Mouse (Mus musculus): ENCODE results near the gene 1110008P14Rik. TPM values are rescaled to one million over a fixed set of nuclear protein-coding genes. Genes with fewer than 3 reads are reported as not detected.

1110008P14Rik gene
- polyA plus RNA-seq, 1 experiment: 104 TPM

DNA sequence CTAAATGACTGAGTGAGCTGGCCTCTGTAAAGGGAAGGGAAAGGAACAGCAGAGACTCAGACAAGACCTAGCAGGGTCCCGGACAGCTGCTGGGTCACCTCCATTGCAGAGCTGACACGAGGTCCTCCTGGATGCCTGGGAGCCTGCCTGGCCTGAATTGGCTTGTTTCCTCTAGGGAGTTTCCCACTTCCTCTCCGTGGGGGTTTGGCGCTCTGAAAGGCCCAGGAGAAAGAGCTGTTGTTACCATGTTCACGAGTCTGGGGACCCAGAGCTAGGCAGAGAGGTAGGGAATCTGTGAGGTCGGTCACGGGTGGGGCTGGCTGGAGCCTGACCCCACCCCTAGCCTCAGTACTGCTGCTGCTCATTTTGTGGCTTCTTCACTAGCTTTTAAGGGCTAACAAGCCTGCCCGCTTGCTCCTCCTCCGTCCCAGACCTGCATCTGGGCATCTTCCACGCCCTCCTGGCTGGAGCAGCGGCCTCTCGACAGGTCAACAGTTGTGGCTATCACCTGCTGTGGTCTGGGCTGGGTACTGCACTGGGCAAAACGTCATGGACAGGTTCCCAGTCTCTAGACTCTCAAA, 31.2 kb downstream of the 1110008P14Rik start:
- H3K4me3 ChIP-seq (ENCODE audit: insufficient read depth, poor library complexity, severe bottlenecking): no peak overlapping the region
- TF ChIP-seq CTCF (IDR thresholded peaks at IDR 0.05; ENCODE audit: control insufficient read depth, insufficient read depth, insufficient read length) (no peak), CEBPB (IDR thresholded peaks at IDR 0.05; ENCODE audit: low read depth) (no peak), MYOG (IDR thresholded peaks at IDR 0.05; ENCODE audit: control insufficient read depth, extremely low read depth, insufficient read length) (no peak)
- no peaks in the 10 kb centered on the region for H3K27me3 ChIP-seq (ENCODE audit: control insufficient read depth, insufficient read depth, insufficient read length)
- no peak overlapping the region for H3ac ChIP-seq (ENCODE audit: control insufficient read depth, insufficient read length, low read depth)
- H3K79me2 ChIP-seq (ENCODE audit: control insufficient read depth, insufficient read depth): peaks cover 8% of the 10 kb centered on the region
- no peaks in the 10 kb centered on the region for H3K36me3 ChIP-seq (ENCODE audit: control insufficient read depth, insufficient read depth)
- H3K79me3 ChIP-seq (ENCODE audit: low read depth): no peaks in the 10 kb centered on the region

DNA sequence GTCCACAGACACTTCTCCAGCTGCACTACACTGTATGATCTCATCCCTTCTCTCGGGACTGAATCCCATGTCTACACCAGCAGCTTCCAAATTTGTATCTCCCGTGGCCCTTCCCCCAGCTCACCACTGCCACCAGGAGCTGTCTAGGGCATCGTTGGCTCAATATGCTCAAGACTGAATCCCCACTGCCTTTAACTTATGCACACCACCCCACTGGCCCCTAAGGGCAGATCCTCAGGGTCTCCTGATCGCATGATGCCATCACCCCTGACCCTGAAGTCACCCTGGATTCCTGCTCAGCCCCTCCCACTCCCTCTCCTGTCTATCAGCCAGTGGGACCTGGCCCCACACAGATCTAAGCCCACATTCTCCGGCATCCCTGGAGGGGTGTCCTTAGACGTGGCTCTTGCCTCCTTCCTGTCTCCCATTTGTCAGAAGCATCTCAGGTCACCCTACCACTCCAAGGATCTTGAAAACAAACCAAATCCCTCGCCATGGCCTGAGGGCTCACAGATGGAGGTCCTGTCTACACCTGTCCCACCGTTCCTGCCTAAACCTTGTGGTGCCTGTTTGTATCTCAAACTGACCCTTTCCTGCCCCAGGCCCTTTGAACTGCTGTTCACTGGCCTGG, 32.0 kb downstream of the 1110008P14Rik start:
- Histone ChIP-seq H3K79me3 (ENCODE audit: low read depth) (no peaks in the 10 kb centered on the region), H3K36me3 (ENCODE audit: control insufficient read depth, insufficient read depth) (no peaks in the 10 kb centered on the region), H3ac (ENCODE audit: control insufficient read depth, insufficient read length, low read depth) (no peak overlapping the region), H3K27me3 (ENCODE audit: control insufficient read depth, insufficient read depth, insufficient read length) (no peaks in the 10 kb centered on the region), H3K4me3 (ENCODE audit: insufficient read depth, poor library complexity, severe bottlenecking) (no peak overlapping the region), H3K79me2 (ENCODE audit: control insufficient read depth, insufficient read depth) (peaks cover 8% of the 10 kb centered on the region)
- no peak for TF ChIP-seq FOSL1 (IDR thresholded peaks at IDR 0.05; ENCODE audit: insufficient read depth, low read length, poor library complexity, severe bottlenecking)

DNA sequence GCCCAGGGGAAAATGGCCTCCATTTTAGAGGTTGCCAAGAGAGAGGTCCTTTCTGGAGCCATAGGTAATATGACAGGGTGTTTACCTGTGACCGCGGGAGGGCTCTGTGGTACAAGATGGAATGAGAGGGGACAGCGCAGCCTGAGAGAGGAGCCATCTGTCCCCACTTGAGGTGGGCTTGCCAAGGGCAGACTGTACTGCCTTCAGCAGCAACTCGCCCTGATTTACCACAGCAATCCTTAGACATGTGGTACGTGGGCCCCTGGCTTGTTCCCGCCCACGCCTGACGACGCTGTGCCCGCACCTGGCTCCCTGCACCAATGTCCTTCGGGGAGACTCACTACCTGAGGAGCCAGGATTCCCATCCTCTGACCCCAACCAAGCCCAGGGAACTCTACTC, 33.4 kb downstream of the 1110008P14Rik start:
- no peak for TF ChIP-seq MAX (IDR thresholded peaks at IDR 0.05)
- no peak for TF ChIP-seq USF1 (IDR thresholded peaks at IDR 0.05; ENCODE audit: low read depth)
- TF ChIP-seq CTCF (IDR thresholded peaks at IDR 0.05; ENCODE audit: control insufficient read depth, insufficient read depth, insufficient read length): no peak
- no peak for TF ChIP-seq CEBPB (IDR thresholded peaks at IDR 0.05; ENCODE audit: low read depth)
- no peak for TF ChIP-seq MYOG (IDR thresholded peaks at IDR 0.05; ENCODE audit: control insufficient read depth, extremely low read depth, insufficient read length)
- no peak for TF ChIP-seq FOSL1 (IDR thresholded peaks at IDR 0.05; ENCODE audit: insufficient read depth, low read length, poor library complexity, severe bottlenecking)
- no peak for TF ChIP-seq MYOD1 (IDR thresholded peaks at IDR 0.05; ENCODE audit: control insufficient read depth, insufficient read length, low read depth)
- Histone ChIP-seq H3K27me3 (ENCODE audit: control insufficient read depth, insufficient read depth, insufficient read length) (no peaks in the 10 kb centered on the region), H3K36me3 (ENCODE audit: control insufficient read depth, insufficient read depth) (no peaks in the 10 kb centered on the region), H3K79me3 (ENCODE audit: low read depth) (no peaks in the 10 kb centered on the region), H3K79me2 (ENCODE audit: control insufficient read depth, insufficient read depth) (peaks cover 8% of the 10 kb centered on the region), H3ac (ENCODE audit: control insufficient read depth, insufficient read length, low read depth) (no peak overlapping the region), H3K4me3 (ENCODE audit: insufficient read depth, poor library complexity, severe bottlenecking) (no peak overlapping the region)

DNA sequence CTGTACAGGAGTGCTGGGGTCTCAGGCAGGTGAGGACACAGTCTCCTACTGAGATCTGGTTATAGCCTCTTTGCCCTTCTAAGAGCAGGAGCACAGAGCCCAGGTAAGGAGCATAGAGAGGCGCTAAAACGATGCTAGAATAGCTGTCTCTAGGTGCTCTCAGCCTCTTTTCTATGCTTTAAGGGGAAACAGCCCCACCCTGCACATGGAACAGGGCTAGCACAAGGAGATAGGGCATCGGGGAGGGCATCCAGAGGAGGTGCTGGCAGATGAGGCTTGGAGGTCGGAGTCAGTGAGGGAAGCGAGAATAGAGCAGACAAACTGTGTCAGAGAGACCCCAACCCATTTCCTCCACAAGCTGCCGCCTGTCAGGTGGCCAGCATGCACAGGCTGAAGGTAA, 34.7 kb downstream of the 1110008P14Rik start:
- Histone ChIP-seq H3K79me3 (ENCODE audit: low read depth) (no peaks in the 10 kb centered on the region), H3K36me3 (ENCODE audit: control insufficient read depth, insufficient read depth) (no peaks in the 10 kb centered on the region), H3K4me3 (ENCODE audit: insufficient read depth, poor library complexity, severe bottlenecking) (no peak overlapping the region), H3ac (ENCODE audit: control insufficient read depth, insufficient read length, low read depth) (no peak overlapping the region), H3K79me2 (ENCODE audit: control insufficient read depth, insufficient read depth) (peaks cover 8% of the 10 kb centered on the region), H3K27me3 (ENCODE audit: control insufficient read depth, insufficient read depth, insufficient read length) (no peaks in the 10 kb centered on the region)
- TF ChIP-seq CEBPB (IDR thresholded peaks at IDR 0.05; ENCODE audit: low read depth) (no peak), MYOG (IDR thresholded peaks at IDR 0.05; ENCODE audit: control insufficient read depth, extremely low read depth, insufficient read length) (no peak), USF1 (IDR thresholded peaks at IDR 0.05; ENCODE audit: low read depth) (no peak), CTCF (IDR thresholded peaks at IDR 0.05; ENCODE audit: control insufficient read depth, insufficient read depth, insufficient read length) (no peak), MAX (IDR thresholded peaks at IDR 0.05) (no peak), MYOD1 (IDR thresholded peaks at IDR 0.05; ENCODE audit: control insufficient read depth, insufficient read length, low read depth) (no peak), FOSL1 (IDR thresholded peaks at IDR 0.05; ENCODE audit: insufficient read depth, low read length, poor library complexity, severe bottlenecking) (no peak)

DNA sequence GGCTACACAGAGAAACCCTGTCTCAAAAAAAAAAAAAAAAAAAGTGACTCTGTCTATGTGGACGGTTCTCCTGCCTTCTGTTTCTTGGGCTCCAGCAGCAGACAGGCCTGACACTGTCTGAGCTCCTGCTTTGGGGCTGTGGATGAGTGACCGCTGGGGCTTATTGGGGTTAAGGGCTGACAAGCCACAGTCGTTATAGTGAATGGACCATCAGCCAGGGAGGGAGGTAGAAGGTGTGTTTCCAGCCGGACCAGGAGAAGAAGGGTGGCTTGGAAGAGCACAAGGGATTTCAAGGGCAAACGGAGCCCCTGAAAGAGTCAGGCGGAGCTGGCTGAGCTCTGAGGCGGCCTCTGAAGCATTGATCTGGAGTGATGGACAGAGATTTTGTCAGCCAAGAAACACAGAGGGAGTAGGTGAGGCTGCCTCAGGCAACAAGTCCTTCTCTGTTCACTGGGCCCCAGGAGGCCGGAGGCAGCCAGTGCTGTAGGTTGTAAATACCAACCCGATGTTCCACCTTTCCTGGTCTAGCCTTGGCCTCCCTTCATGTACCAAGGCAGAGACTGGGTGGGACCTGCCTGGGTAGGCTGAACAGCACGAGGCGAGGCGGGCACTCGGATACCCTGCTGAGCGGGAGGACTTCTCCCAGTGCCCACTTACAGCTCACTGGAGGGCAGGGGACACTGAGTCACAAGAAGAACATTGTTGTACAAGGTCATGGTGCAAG, 37.0 kb downstream of the 1110008P14Rik start:
- no peak overlapping the region for H3ac ChIP-seq (ENCODE audit: control insufficient read depth, insufficient read length, low read depth)
- H3K79me2 ChIP-seq (ENCODE audit: control insufficient read depth, insufficient read depth): no peaks in the 10 kb centered on the region
- TF ChIP-seq MAX (IDR thresholded peaks at IDR 0.05) (no peak), MYOD1 (IDR thresholded peaks at IDR 0.05; ENCODE audit: control insufficient read depth, insufficient read length, low read depth) (no peak), CEBPB (IDR thresholded peaks at IDR 0.05; ENCODE audit: low read depth) (no peak), USF1 (IDR thresholded peaks at IDR 0.05; ENCODE audit: low read depth) (no peak), CTCF (IDR thresholded peaks at IDR 0.05; ENCODE audit: control insufficient read depth, insufficient read depth, insufficient read length) (no peak), FOSL1 (IDR thresholded peaks at IDR 0.05; ENCODE audit: insufficient read depth, low read length, poor library complexity, severe bottlenecking) (no peak), MYOG (IDR thresholded peaks at IDR 0.05; ENCODE audit: control insufficient read depth, extremely low read depth, insufficient read length) (no peak)
- H3K36me3 ChIP-seq (ENCODE audit: control insufficient read depth, insufficient read depth): no peaks in the 10 kb centered on the region
- no peaks in the 10 kb centered on the region for H3K79me3 ChIP-seq (ENCODE audit: low read depth)
- H3K27me3 ChIP-seq (ENCODE audit: control insufficient read depth, insufficient read depth, insufficient read length): no peaks in the 10 kb centered on the region
- H3K4me3 ChIP-seq (ENCODE audit: insufficient read depth, poor library complexity, severe bottlenecking): no peak overlapping the region
